8 mouse cellular contexts compared by ENCODE assay signal in genomic region chr17:57250461-57251160, GRCm38 (mm10). TPM values are rescaled to one million over a fixed set of nuclear protein-coding genes. Genes with fewer than 3 reads are reported as not detected.
A peak's percentile ranks its signal among the peaks of the same experiment; 100 is the strongest.
DNase-seq lines count a peak whose midpoint lies in the region; ATAC-seq and TF ChIP-seq lines count a peak whose summit lies in the region.

No protein-coding gene starts in this region.

- peak overlapping the region; percentile 76 for H3K9ac ChIP-seq in lung, embryonic 14.5 days

- no peaks in the 10 kb centered on the region for H3K9me3 ChIP-seq in lung, embryonic 14.5 days (ENCODE audit: low read depth, low read length)

- intact Hi-C loops in left cerebral cortex, adult 2 months (cut with DNase I), result no loop called here

- WGBS in lung, embryonic 14.5 days, result 2% methylated on average over 33 of the region's 33 CpGs

- DNase-seq in left cerebral cortex, adult 2 months (ENCODE audit: extremely low spot score in 1 of 2, low spot score in 2 of 2), result peak in 1 of 2 experiments; percentile 30
- no peak for DNase-seq in left cerebral cortex, adult 11 months (ENCODE audit: low spot score)
- DNase-seq in embryo, embryonic 11 days, result peak; percentile 43
- DNase-seq in heart, adult 9 months (ENCODE audit: low spot score in 2 of 2), result peak; percentile 83
- peak; percentile 48 to 57 for DNase-seq in kidney, adult 8-10 months
- peak; percentile 57 for DNase-seq in lung, embryonic 14.5 days
- DNase-seq in splenic B cell, adult 2 months (ENCODE audit: low read depth, low spot score), result peak; percentile 21
- DNase-seq in ovary, postnatal 14 days (ENCODE audit: low spot score), result no peak

- TF ChIP-seq CTCF in left cerebral cortex, adult 2 months (IDR thresholded peaks at IDR 0.05), result no peak
- TF ChIP-seq CTCF in lung, embryonic 14.5 days (IDR thresholded peaks at IDR 0.05; ENCODE audit: low read depth), result no peak

- peak overlapping the region; percentile 58 for H3K4me3 ChIP-seq in left cerebral cortex, adult 2 months
- H3K4me3 ChIP-seq in lung, embryonic 14.5 days (ENCODE audit: low read depth, low read length), result peak overlapping the region; percentile 77

- ATAC-seq in lung, embryonic 14.5 days (ENCODE audit: insufficient read depth), result no peak

- H3K36me3 ChIP-seq in lung, embryonic 14.5 days (ENCODE audit: insufficient read depth), result peaks cover 26% of the 10 kb centered on the region
- peaks cover 3% of the 10 kb centered on the region; the same call in 1 of the 2 replicates for H3K36me3 ChIP-seq in splenic B cell, adult 2 months (ENCODE audit: control insufficient read depth, insufficient read depth, low read length, poor library complexity, severe bottlenecking)

- peak overlapping the region; percentile 85 for H3K4me2 ChIP-seq in lung, embryonic 14.5 days

- no peaks in the 10 kb centered on the region for H3K27me3 ChIP-seq in lung, embryonic 14.5 days (ENCODE audit: insufficient read depth, low read length)
- no peaks in the 10 kb centered on the region for H3K27me3 ChIP-seq in splenic B cell, adult 2 months (ENCODE audit: control insufficient read depth, insufficient read depth, low read length, poor library complexity, severe bottlenecking)

- H3K27ac ChIP-seq in left cerebral cortex, adult 2 months, result peak overlapping the region; percentile 21
- peak overlapping the region; percentile 58 for H3K27ac ChIP-seq in lung, embryonic 14.5 days (ENCODE audit: low read depth)

- peaks cover 3% of the 10 kb centered on the region; the same call in 1 of the 2 replicates for H3K4me1 ChIP-seq in lung, embryonic 14.5 days (ENCODE audit: insufficient read depth)

RNA-seq across cellular contexts. Expression of gene Trip10, which starts 1.4 kb away (rescaled TPM):
- 10 to 100 TPM in 1 of 2 experiments, 1 to 10 TPM in 1; 9.9 to 10.5 TPM for total RNA-seq in left cerebral cortex, adult 2 months (2021)
- 39.9 and 40.3 TPM in 2 replicates for polyA plus RNA-seq in lung, embryonic 14.5 days (2014; fragmentation: Nextera tagmentation; extraction: Ambion mirVana)

RNA-seq across cellular contexts. Expression of gene Gpr108, which starts 2.4 kb away (rescaled TPM):
- total RNA-seq in left cerebral cortex, adult 2 months (2021), result 10 to 100 TPM; 24.4 to 24.7 TPM
- 30.8 and 33.9 TPM in 2 replicates for polyA plus RNA-seq in lung, embryonic 14.5 days (2014; fragmentation: Nextera tagmentation; extraction: Ambion mirVana)

RNA-seq across cellular contexts. Expression of gene C3, which starts 22.7 kb away (rescaled TPM):
- under 1 TPM; 0.29 to 0.42 TPM for total RNA-seq in left cerebral cortex, adult 2 months (2021)
- 0.64 and 0.67 TPM in 2 replicates for polyA plus RNA-seq in lung, embryonic 14.5 days (2014; fragmentation: Nextera tagmentation; extraction: Ambion mirVana)

RNA-seq across cellular contexts. Expression of gene Vav1, which starts 28.3 kb away (rescaled TPM):
- total RNA-seq in left cerebral cortex, adult 2 months (2021), result 1 to 10 TPM; 3.1 to 3.5 TPM
- 2.7 TPM in 2 replicates for polyA plus RNA-seq in lung, embryonic 14.5 days (2014; fragmentation: Nextera tagmentation; extraction: Ambion mirVana)

RNA-seq across cellular contexts. Expression of gene Tnfsf14, which starts 56.6 kb away (rescaled TPM):
- not detected for total RNA-seq in left cerebral cortex, adult 2 months (2021)
- polyA plus RNA-seq in lung, embryonic 14.5 days (2014; fragmentation: Nextera tagmentation; extraction: Ambion mirVana), result 0.16 and 0.46 TPM in 2 replicates

Comparison
In these comparisons a context has a peak if more than half of its experiments do, and no peak if none do; other contexts are left out.
1. DNase-seq: peak in embryo, embryonic 11 days (single experiment), heart, adult 9 months (2 of 2), kidney, adult 8-10 months (2 of 2), lung, embryonic 14.5 days (single experiment) and splenic B cell, adult 2 months (single experiment); none in left cerebral cortex, adult 11 months (single experiment) and ovary, postnatal 14 days (single experiment).